Mouse (Mus musculus) limb, embryonic 11.5 days (tissue): ENCODE data around the gene Sdhaf2. TPM values are rescaled to one million over a fixed set of nuclear protein-coding genes. Genes with fewer than 3 reads are reported as not detected.

Source experiments
- ATAC-seq: fragments of 200-750 bp; cut with Nextera tagmentation; 2 replicates; pipeline ENCODE4 v1.8.0; 2017; ENCODE audit warnings: low read depth; ENCODE audit not compliant: insufficient number of reproducible peaks, low FRiP score, low TSS enrichment
- DNase-seq: peaks from one replicate; pipeline ENCODE4 v3.0.0-alpha.2; 2015; ENCODE audit warnings: low spot score
- H3K27ac ChIP-seq: fragments of 300-500 bp; sonication (generic); replicated peaks from 2 replicates; pipeline ENCODE4 v1.5.1; 2014; ENCODE audit warnings: low read depth, mild to moderate bottlenecking, low read length
- H3K27me3 ChIP-seq: fragments of 300-500 bp; sonication (generic); 2 replicates; pipeline ENCODE4 v1.6.1; 2014; ENCODE audit warnings: mild to moderate bottlenecking, low read length, mixed read lengths; ENCODE audit not compliant: control insufficient read depth, insufficient read depth
- H3K36me3 ChIP-seq: fragments of 300-500 bp; sonication (generic); 2 replicates; pipeline ENCODE4 v1.6.1; 2014; ENCODE audit warnings: mild to moderate bottlenecking, low read length, moderate library complexity, mixed read lengths; ENCODE audit not compliant: control insufficient read depth, insufficient read depth
- H3K4me1 ChIP-seq: fragments of 300-500 bp; sonication (generic); 2 replicates; pipeline ENCODE4 v1.6.1; 2014; ENCODE audit warnings: low read length, mixed read lengths; ENCODE audit not compliant: control insufficient read depth, insufficient read depth
- H3K4me2 ChIP-seq: fragments of 300-500 bp; sonication (generic); 2 replicates; pipeline ENCODE4 v1.6.1; 2014; ENCODE audit warnings: low read depth, mild to moderate bottlenecking, moderate library complexity; ENCODE audit not compliant: severe bottlenecking
- H3K4me3 ChIP-seq: fragments of 300-500 bp; sonication (generic); 2 replicates; pipeline ENCODE4 v1.5.1; 2014; ENCODE audit warnings: low read depth, low read length
- H3K9ac ChIP-seq: fragments of 300-500 bp; sonication (generic); 2 replicates; pipeline ENCODE4 v1.6.1; 2014; ENCODE audit warnings: mild to moderate bottlenecking, low read length
- H3K9me3 ChIP-seq: fragments of 300-500 bp; sonication (generic); 2 replicates; pipeline ENCODE4 v1.6.1; 2016; ENCODE audit warnings: low read length; ENCODE audit not compliant: control insufficient read depth
- WGBS: fragments of 180-500 bp; shearing (Covaris S2); extraction: QIAGEN DNeasy Blood & Tissue Kit; methylation state at CpG from one replicate; pipeline ENCODE4 v1.1.7; 2014; 5-methylcytosine and 5-hydroxymethylcytosine counted together
- polyA plus RNA-seq: library from polyadenylated mRNA; unstranded; fragments of >200 nt; fragmentation: Nextera tagmentation; extraction: Ambion mirVana; gene quantifications from 2 replicates; pipeline ENCODE4 v1.2.1, GENCODE M21; 2014

The Sdhaf2 gene
- polyA plus RNA-seq, 1 experiment from 2014 or later: 61.0 TPM

DNA sequence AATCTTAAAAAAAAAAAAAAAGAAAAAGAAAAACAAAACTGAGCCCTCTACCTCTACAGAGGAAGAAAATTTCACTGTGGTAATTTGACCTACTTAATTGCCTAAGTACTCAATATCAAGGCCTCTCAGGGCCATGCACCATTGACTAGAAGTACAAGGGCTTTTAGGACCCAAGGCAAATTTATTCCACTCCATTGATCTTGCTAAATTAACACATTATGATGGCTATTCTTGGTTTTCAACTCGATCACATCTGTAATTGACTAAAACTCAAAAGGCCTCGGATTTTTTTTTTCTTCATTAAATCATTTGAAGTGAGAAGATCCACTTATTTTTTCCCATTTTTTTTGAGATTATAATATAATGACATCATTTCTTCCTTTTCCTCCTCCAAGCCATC is 31.5 kb upstream of the Sdhaf2 start:
- Histone ChIP-seq H3K9ac (no peak overlapping the region), H3K27me3 (no peaks in the 10 kb centered on the region), H3K4me1 (peaks cover 3% of the 10 kb centered on the region; the same call in 1 of the 2 replicates), H3K36me3 (no peaks in the 10 kb centered on the region), H3K4me3 (no peak overlapping the region), H3K4me2 (no peak overlapping the region), H3K27ac (no peak overlapping the region), H3K9me3 (no peaks in the 10 kb centered on the region)
- DNase-seq: no peak
- no peak for ATAC-seq
- 79% methylated on average over 2 of the region's 2 CpGs for WGBS

DNA sequence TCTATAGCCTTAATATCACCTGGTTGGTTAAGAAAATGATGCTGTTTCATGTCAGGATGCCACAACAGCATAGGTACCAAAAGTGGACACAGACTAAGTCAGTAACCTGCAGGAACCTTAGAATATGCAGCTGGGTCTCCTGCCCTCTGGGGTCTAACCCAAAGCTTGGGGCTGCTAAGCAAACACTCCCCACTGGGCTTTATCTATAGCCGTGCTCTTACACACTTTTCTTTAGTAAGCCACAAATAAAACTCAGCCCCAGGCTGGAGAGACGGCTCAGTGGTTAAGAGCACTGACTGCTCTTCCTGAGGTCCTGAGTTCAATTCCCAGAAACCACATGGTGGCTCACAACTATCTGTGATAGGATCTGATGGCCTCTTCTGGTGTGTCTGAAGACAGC is 31.1 kb upstream of the Sdhaf2 start:
- no peak overlapping the region for H3K9ac ChIP-seq
- no peak for DNase-seq
- H3K4me1 ChIP-seq: peaks cover 3% of the 10 kb centered on the region; the same call in 1 of the 2 replicates
- no peak overlapping the region for H3K27ac ChIP-seq
- no peak for ATAC-seq
- no peak overlapping the region for H3K4me3 ChIP-seq
- H3K9me3 ChIP-seq: no peaks in the 10 kb centered on the region
- no peaks in the 10 kb centered on the region for H3K27me3 ChIP-seq
- 86% methylated on average over 2 of the region's 2 CpGs for WGBS
- H3K4me2 ChIP-seq: no peak overlapping the region
- no peaks in the 10 kb centered on the region for H3K36me3 ChIP-seq

DNA sequence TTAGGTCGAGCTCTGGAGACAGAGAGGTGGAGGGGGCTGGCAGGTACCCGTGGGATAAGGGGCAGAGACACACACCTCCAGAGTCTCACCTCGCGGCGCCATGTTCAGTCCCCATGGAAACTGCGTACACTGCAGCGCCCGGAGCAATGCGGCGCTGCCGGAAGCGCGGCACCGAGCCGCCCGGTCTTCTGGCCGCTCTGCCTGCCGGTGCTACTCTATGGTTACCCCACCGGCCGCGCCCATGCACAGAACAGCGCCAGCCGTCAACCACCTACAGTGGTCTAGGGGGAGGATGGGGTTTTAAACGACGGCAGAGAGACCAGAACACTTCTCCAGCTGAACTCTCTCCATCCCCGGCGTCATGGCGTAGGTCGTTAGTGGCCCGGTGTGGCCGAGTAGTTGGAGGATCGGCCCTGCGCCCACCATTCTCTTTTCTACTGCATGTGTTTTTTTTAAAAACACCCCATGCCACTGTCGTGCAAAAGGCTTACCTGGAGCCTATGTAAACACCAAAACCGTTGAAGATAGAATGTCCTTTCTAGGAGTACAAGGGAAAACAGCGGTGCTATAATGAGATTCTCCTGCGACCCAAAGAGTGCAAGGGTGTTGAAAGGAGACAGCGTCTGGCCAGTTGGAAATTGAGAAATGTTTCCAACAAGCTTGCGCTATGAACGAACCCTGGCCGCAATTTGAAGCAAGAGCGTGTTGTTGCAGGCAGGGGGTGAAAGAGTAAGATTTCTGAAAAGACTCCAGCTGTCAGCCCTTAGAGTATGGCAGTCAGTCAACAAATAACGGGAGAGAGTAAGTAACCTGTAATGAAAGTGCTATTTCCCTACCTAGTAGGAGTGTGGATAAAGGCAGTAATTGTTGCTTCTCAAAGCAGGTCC is 29.9 kb upstream of the Sdhaf2 start, which contains the start of gene Tmem216:
TSS of gene Tmem216 (minus strand) at position 615 of the 887 bp plus-strand sequence.
- Histone ChIP-seq H3K27me3 (no peaks in the 10 kb centered on the region), H3K9me3 (no peaks in the 10 kb centered on the region), H3K9ac (peak within 1 kb of the TSS; percentile 57), H3K4me3 (peak within 1 kb of the TSS; percentile 55), H3K36me3 (peaks cover 6% of the 10 kb centered on the region; the same call in 1 of the 2 replicates), H3K4me2 (peak within 1 kb of the TSS; percentile 66), H3K27ac (0 out of 2 replicates have a peak within 1 kb of the TSS, but pooled peaks have one; percentile 39), H3K4me1 (peaks cover 3% of the 10 kb centered on the region; the same call in 1 of the 2 replicates)
- ATAC-seq (peak; percentile 98), DNase-seq (peak; percentile 86)
- 2% methylated on average over 43 of the region's 43 CpGs for WGBS

DNA sequence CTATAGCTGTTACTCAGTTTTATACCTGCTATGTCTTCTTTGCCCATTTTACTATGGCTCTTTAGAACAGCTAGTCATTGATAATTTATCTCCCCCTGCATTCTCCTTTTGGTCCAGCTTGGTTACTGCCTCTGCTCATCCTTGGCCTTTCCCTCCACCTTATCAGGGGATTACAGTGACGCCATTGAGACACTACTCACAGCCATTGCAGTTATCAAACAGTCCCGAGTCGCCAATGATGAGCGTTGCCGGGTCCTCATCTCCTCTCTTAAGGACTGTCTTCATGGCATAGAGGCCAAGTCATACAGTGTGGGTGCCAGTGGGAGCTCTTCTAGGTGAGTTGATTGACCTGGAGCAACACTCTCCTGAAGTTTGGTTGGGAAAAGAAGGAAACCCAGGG is 13.5 kb upstream of the Sdhaf2 start:
- ATAC-seq (no peak), DNase-seq (no peak)
- H3K9ac ChIP-seq: no peak overlapping the region
- H3K4me3 ChIP-seq: no peak overlapping the region
- no peaks in the 10 kb centered on the region for H3K27me3 ChIP-seq
- no peaks in the 10 kb centered on the region for H3K4me1 ChIP-seq
- H3K4me2 ChIP-seq: no peak overlapping the region
- no peak overlapping the region for H3K27ac ChIP-seq
- WGBS: 92% methylated on average over 5 of the region's 5 CpGs
- H3K9me3 ChIP-seq: no peaks in the 10 kb centered on the region
- H3K36me3 ChIP-seq: peaks cover 27% of the 10 kb centered on the region

DNA sequence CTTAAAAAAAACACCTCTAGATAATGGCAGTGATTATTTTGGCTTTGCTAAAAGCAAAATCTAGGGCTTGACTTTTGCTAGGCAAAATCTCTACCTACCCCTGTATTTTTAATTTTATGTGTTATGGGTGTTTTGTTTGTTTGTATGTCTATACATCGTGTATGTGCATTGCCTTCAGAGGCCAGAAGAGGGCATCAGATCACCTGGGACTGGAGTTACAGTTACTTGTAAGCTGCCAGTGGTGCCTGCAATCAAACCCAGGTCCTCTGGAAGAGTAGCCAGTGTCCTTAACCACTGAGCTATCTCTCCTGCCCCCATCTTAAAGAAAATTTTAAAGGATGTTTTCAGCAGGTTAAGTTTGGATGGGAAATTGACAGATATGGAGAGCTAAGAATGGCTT is 4.1 kb upstream of the Sdhaf2 start:
- WGBS: 88% methylated on average over 1 of the region's 1 CpGs
- Histone ChIP-seq H3K36me3 (peaks cover 7% of the 10 kb centered on the region), H3K4me3 (no peak overlapping the region), H3K9ac (no peak overlapping the region), H3K27ac (no peak overlapping the region), H3K4me2 (no peak overlapping the region), H3K4me1 (no peaks in the 10 kb centered on the region; the same call in 1 of the 2 replicates), H3K9me3 (no peaks in the 10 kb centered on the region), H3K27me3 (no peaks in the 10 kb centered on the region)
- DNase-seq (no peak), ATAC-seq (no peak)

DNA sequence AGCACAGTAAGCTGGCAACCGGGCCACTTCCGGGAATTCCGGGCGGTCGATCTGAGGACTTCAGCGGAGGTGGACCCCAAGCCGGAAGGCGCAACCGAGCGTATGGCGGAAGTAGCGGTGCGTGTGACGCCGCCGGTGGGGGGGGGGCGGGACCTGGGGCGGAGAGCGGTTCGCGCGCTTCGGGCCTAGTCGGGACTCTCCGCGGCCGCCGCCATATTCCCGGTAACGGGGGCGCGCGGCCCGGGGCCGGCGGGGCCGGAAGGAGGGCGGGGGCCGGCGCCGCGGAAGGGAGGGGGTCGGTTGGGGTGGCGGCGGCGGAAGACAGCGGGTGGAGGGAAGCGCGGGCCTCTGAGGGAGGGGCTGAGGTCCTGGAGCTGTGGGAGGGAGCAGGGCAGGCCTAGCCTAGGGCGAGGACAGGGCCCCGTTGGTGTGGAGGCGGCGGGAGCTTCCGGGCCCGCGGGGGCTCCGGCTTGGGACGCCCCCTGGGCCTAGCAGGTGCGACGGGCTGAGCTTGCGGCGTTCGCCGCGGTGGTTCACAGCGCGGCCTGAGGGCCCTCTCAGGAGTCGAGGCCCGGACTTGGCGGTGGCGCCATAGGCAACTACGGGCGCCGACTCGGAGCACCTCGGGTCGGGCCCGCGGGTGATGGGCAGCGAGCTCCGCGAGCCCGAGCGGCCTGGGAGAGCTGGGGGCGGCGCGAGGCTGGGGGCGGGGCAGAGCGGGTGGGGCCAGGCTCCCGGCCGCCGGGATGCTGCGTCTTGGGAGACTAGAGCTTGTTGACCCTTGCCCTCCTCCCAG is 638 bp downstream of the Sdhaf2 start, which contains the start of gene Cpsf7:
TSS of gene Cpsf7 (plus strand) at position 161 of the 796 bp plus-strand sequence.
- H3K27me3 ChIP-seq: no peaks in the 10 kb centered on the region
- peak within 1 kb of the TSS; percentile 97 for H3K27ac ChIP-seq
- H3K4me2 ChIP-seq: peak within 1 kb of the TSS; percentile 62
- no peaks in the 10 kb centered on the region for H3K9me3 ChIP-seq
- peak; percentile 95 for ATAC-seq
- no peaks in the 10 kb centered on the region; the same call in 1 of the 2 replicates for H3K4me1 ChIP-seq
- peak; percentile 93 for DNase-seq
- peak within 1 kb of the TSS; percentile 98 for H3K9ac ChIP-seq
- WGBS: under 1% methylated on average over 85 of the region's 93 CpGs
- H3K36me3 ChIP-seq: 0 out of 2 replicates have a peak, but pooled peaks cover 2% of the 10 kb centered on the region
- peak within 1 kb of the TSS; percentile 95 for H3K4me3 ChIP-seq

DNA sequence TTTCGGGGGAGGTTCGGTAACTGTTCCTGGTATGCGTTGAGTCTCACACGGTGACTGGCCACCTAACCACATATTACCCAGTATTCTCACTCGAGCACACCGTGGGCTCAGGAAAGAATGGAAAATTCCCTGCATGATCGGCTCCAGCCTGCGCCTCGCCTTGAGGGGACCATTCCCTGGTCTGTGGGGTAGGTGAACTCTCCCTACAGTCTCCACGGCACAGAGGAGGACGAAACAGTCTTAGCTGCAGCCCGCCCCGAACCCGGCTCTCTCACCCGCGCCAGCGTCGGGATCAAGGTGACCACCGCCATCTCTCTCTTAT is 1.2 kb downstream of the Sdhaf2 start:
- WGBS: under 1% methylated on average over 19 of the region's 19 CpGs
- no peaks in the 10 kb centered on the region for H3K27me3 ChIP-seq
- ATAC-seq: no peak; the same call in 1 of the 2 replicates
- peak overlapping the region; percentile 95 for H3K4me3 ChIP-seq
- H3K9me3 ChIP-seq: no peaks in the 10 kb centered on the region
- H3K9ac ChIP-seq: peak overlapping the region; percentile 98
- DNase-seq: no peak
- H3K36me3 ChIP-seq: 0 out of 2 replicates have a peak, but pooled peaks cover 2% of the 10 kb centered on the region
- H3K4me2 ChIP-seq: peak overlapping the region; percentile 62
- H3K4me1 ChIP-seq: no peaks in the 10 kb centered on the region; the same call in 1 of the 2 replicates
- H3K27ac ChIP-seq: peak overlapping the region; percentile 97

DNA sequence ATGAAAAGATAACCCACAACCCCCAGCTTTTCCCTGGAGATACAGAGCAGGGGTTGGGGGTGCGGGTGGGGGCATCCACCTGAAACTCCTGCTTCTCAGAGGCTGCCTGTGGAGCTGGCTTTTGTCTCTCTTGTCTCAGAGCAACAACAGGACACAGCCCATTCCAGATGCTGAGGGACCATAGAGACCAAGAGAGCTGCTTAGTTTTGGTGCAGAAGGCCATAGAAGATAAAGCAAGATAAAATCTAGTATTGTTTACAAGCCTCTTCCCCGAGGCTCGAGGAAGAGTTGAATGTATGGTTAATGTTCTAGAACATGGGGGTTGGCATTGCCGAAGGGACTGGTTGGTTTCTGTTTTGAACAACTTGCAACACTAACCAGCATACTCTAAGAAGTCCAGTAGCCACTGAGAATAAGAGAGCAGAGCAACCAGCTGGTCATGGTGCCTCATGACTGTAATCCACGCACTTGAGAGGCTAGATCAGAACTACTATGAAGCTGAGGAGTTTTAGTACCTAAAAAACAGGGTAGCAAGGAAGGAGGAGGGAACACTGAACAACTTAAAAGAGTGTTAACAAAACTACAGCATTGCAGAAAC is 2.4 kb downstream of the Sdhaf2 start:
- Histone ChIP-seq H3K9ac (no peak overlapping the region), H3K4me3 (no peak overlapping the region), H3K36me3 (0 out of 2 replicates have a peak, but pooled peaks cover 2% of the 10 kb centered on the region), H3K4me1 (no peaks in the 10 kb centered on the region; the same call in 1 of the 2 replicates), H3K9me3 (no peaks in the 10 kb centered on the region), H3K27me3 (no peaks in the 10 kb centered on the region), H3K4me2 (0 out of 2 replicates have a peak overlapping the region, but pooled peaks have one; percentile 14), H3K27ac (no peak overlapping the region)
- 86% methylated on average over 5 of the region's 5 CpGs for WGBS
- ATAC-seq (no peak), DNase-seq (no peak)
